In the genomic region with DNA sequence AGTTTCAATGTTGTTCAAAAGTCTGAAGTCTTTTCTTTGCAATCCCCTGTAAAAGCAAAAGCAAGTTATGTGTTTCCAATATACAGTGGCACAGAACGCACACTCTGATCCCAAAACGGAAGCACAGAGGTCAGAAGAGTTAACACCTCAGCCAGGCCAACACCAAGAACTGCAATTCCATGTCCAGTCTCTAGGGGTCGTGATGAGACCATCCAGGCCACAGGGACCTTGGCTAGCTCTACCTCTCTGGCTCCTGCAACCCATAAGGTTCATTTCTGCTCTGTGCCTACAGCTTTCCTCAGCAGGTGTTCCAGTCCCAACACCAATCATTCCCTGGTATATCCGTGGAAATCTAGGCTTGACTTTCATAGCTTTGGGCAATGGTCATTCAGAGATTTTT, we compare ENCODE assay signal across 10 mouse cellular contexts.
DNase-seq lines count a peak whose midpoint lies in the region; ATAC-seq and TF ChIP-seq lines count a peak whose summit lies in the region.
"Had no signal": no experiment of that assay in that cellular context is flagged by ENCODE, and none has a peak within 500 bp of the region (broad histone marks: within the 10 kb centered on the region; RNA-seq: fewer than 3 reads in every experiment).

No protein-coding gene starts in this region.

- 35% methylated on average over 4 of the region's 4 CpGs for WGBS in intestine, postnatal 0 days
- WGBS in intestine, embryonic 15.5 days, result 31% methylated on average over 4 of the region's 4 CpGs

- no peak overlapping the region for H3K4me3 ChIP-seq in intestine, postnatal 0 days (ENCODE audit: low read depth, low read length)
- no peak overlapping the region for H3K4me3 ChIP-seq in intestine, embryonic 15.5 days (replicated peaks)
- H3K4me3 ChIP-seq in ES-Bruce4 (ENCODE audit: low read depth, low read length), result no peak overlapping the region
- no peak overlapping the region for H3K4me3 ChIP-seq in testis, adult 2 months (ENCODE audit: control insufficient read depth, low read depth, low read length)
- H3K4me3 ChIP-seq: limb, embryonic 13.5 days; stomach, embryonic 15.5 days had no signal

- no peaks in the 10 kb centered on the region for H3K4me1 ChIP-seq in intestine, postnatal 0 days (replicated peaks; ENCODE audit: control insufficient read depth, insufficient read depth, low read length)
- peaks cover 5% of the 10 kb centered on the region; the same call in 1 of the 2 replicates for H3K4me1 ChIP-seq in intestine, embryonic 15.5 days (replicated peaks)
- H3K4me1 ChIP-seq in ES-Bruce4 (ENCODE audit: control insufficient read depth, insufficient read depth, low read length), result no peaks in the 10 kb centered on the region
- H3K4me1 ChIP-seq in testis, adult 2 months (ENCODE audit: control insufficient read depth, insufficient read depth, low read length), result no peaks in the 10 kb centered on the region

- ATAC-seq in intestine, postnatal 0 days, result no peak
- no peak for ATAC-seq in intestine, embryonic 15.5 days
- ATAC-seq in granulocyte monocyte progenitor cell, adult 5-6 weeks (replicated peaks; ENCODE audit: poor library complexity, severe bottlenecking), result no peak

- no peak overlapping the region for H3K4me2 ChIP-seq in intestine, postnatal 0 days (replicated peaks; ENCODE audit: low read depth)
- no peak overlapping the region for H3K4me2 ChIP-seq in intestine, embryonic 15.5 days (replicated peaks)
- H3K4me2 ChIP-seq: limb, embryonic 13.5 days; stomach, embryonic 15.5 days had no signal

- no peaks in the 10 kb centered on the region for H3K27me3 ChIP-seq in intestine, postnatal 0 days (replicated peaks; ENCODE audit: control insufficient read depth, insufficient read depth, low read length)
- H3K27me3 ChIP-seq in intestine, embryonic 15.5 days (replicated peaks), result no peaks in the 10 kb centered on the region
- H3K27me3 ChIP-seq in ES-Bruce4 (ENCODE audit: control insufficient read depth, insufficient read depth, low read length, poor library complexity, severe bottlenecking), result no peaks in the 10 kb centered on the region
- no peaks in the 10 kb centered on the region for H3K27me3 ChIP-seq in testis, adult 2 months (ENCODE audit: control insufficient read depth, insufficient read depth, low read length)
- H3K27me3 ChIP-seq: stomach, embryonic 15.5 days had no signal

- no peak overlapping the region for H3K27ac ChIP-seq in intestine, postnatal 0 days (ENCODE audit: low read depth, low read length)
- no peak overlapping the region for H3K27ac ChIP-seq in intestine, embryonic 15.5 days
- H3K27ac ChIP-seq in ES-Bruce4 (ENCODE audit: insufficient read depth, low read length), result no peak overlapping the region
- no peak overlapping the region for H3K27ac ChIP-seq in testis, adult 2 months (ENCODE audit: control insufficient read depth, insufficient read depth, low read depth, low read length)
- H3K27ac ChIP-seq: limb, embryonic 13.5 days; stomach, embryonic 15.5 days had no signal

- DNase-seq in adrenal gland, postnatal 25 days, result peak; percentile 45
- DNase-seq in embryo, embryonic 9.5 days (ENCODE audit: extremely low spot score), result peak; percentile 58
- peak; percentile 15 to 58 for DNase-seq in layer of hippocampus, postnatal 25 days (ENCODE audit: extremely low spot score in 1 of 2, low spot score in 1 of 2)

- TF ChIP-seq EP300 in ES-Bruce4 (IDR thresholded peaks at IDR 0.05; ENCODE audit: insufficient read depth, low read depth, low read length), result no peak

- no peak for TF ChIP-seq POLR2A in ES-Bruce4 (IDR thresholded peaks at IDR 0.05; ENCODE audit: insufficient read depth, low read length)
- no peak for TF ChIP-seq POLR2A in testis, adult 2 months (IDR thresholded peaks at IDR 0.05; ENCODE audit: control insufficient read depth, low read depth, low read length)

- no peaks in the 10 kb centered on the region for H3K9me3 ChIP-seq in intestine, postnatal 0 days (ENCODE audit: control insufficient read depth)
- H3K9me3 ChIP-seq in intestine, embryonic 15.5 days, result no peaks in the 10 kb centered on the region
- H3K9me3 ChIP-seq in ES-Bruce4 (replicated peaks; ENCODE audit: control insufficient read depth, insufficient read depth, low read length, poor library complexity, severe bottlenecking), result no peaks in the 10 kb centered on the region
- H3K9me3 ChIP-seq: limb, embryonic 13.5 days; stomach, embryonic 15.5 days had no signal

- no peaks in the 10 kb centered on the region for H3K36me3 ChIP-seq in intestine, postnatal 0 days (ENCODE audit: control insufficient read depth, insufficient read depth)
- H3K36me3 ChIP-seq in intestine, embryonic 15.5 days, result no peaks in the 10 kb centered on the region
- H3K36me3 ChIP-seq in ES-Bruce4 (ENCODE audit: control insufficient read depth, insufficient read depth, low read length, poor library complexity, severe bottlenecking), result no peaks in the 10 kb centered on the region
- no peaks in the 10 kb centered on the region for H3K36me3 ChIP-seq in testis, adult 2 months (ENCODE audit: control insufficient read depth, insufficient read depth, low read length)
- H3K36me3 ChIP-seq: limb, embryonic 13.5 days; stomach, embryonic 15.5 days had no signal

- peak; percentile 83 for TF ChIP-seq CTCF in intestine, postnatal 0 days (IDR thresholded peaks at IDR 0.05; ENCODE audit: low read depth)
- peak; percentile 69 for TF ChIP-seq CTCF in ES-Bruce4 (IDR thresholded peaks at IDR 0.05; ENCODE audit: low read depth, low read length)
- peak; percentile 82; the same call in 1 of the 2 replicates for TF ChIP-seq CTCF in testis, adult 2 months (IDR thresholded peaks at IDR 0.05; ENCODE audit: control insufficient read depth, insufficient read depth, insufficient replicate concordance, low read depth, low read length)

- no peak overlapping the region for H3K9ac ChIP-seq in intestine, postnatal 0 days (ENCODE audit: low read depth, low read length)
- no peak overlapping the region for H3K9ac ChIP-seq in intestine, embryonic 15.5 days
- no peak overlapping the region for H3K9ac ChIP-seq in ES-Bruce4 (ENCODE audit: low read depth, poor library complexity, severe bottlenecking)
- H3K9ac ChIP-seq: limb, embryonic 13.5 days; stomach, embryonic 15.5 days had no signal
